Mouse (Mus musculus) spleen, adult 12 weeks (tissue): ENCODE data around the gene Atrnl1.

ENCODE experiments used
- DNase-seq: peaks from one replicate; pipeline ENCODE4 v3.0.0; 2022; ENCODE audit warnings: low spot score

Gene Atrnl1

DNA sequence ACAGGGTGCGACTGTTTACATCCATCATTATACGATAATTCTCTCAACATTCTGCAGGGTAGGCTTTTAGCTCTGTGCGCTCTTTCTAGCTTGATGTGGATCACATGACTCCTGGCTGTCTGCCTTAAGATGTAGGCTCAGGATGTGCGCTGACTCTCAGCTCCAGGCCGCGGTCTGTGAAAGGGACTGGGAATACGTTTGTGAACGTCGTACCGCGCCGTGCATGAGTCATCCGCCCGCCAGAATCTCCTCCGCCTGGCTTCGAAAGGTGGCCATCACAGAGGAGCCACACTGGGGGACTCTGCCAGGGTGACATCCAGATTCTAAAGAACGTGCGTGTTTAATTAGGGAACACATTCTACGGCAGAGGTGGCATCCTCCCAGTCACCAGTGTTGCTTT, 471.9 kb downstream of the Atrnl1 start:
- DNase-seq, result no peak

DNA sequence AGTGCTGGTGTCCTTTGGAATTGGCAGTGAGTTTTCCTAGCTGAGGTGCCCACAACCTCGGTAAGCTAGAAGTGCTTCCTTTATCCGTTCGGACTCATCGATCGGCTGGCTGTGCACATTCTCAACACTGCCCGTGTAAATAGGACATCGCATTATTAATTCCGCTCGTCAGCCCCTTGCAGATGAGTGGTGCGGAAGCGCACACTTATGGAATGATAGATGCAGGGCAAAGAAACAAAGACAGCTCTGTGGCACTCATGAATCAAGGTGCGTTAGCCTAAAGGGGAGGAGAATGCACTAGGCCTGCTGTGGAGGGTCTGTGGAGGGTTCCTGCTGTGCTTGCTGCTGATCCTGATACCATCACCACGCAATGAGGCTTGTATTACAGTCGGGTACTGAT, 474.0 kb downstream of the Atrnl1 start:
- no peak for DNase-seq

GRCm38 (mm10) chr19:58086734-58087133, 475.9 kb downstream of the Atrnl1 start:
- DNase-seq, result no peak

GRCm38 (mm10) chr19:58087901-58088300, 477.1 kb downstream of the Atrnl1 start:
- no peak for DNase-seq

GRCm38 (mm10) chr19:58088433-58088832, 477.6 kb downstream of the Atrnl1 start:
- DNase-seq, result no peak

- no peak for DNase-seq
Measured at GRCm38 (mm10) chr19:58091911-58092310, 481.1 kb downstream of the Atrnl1 start.

DNA sequence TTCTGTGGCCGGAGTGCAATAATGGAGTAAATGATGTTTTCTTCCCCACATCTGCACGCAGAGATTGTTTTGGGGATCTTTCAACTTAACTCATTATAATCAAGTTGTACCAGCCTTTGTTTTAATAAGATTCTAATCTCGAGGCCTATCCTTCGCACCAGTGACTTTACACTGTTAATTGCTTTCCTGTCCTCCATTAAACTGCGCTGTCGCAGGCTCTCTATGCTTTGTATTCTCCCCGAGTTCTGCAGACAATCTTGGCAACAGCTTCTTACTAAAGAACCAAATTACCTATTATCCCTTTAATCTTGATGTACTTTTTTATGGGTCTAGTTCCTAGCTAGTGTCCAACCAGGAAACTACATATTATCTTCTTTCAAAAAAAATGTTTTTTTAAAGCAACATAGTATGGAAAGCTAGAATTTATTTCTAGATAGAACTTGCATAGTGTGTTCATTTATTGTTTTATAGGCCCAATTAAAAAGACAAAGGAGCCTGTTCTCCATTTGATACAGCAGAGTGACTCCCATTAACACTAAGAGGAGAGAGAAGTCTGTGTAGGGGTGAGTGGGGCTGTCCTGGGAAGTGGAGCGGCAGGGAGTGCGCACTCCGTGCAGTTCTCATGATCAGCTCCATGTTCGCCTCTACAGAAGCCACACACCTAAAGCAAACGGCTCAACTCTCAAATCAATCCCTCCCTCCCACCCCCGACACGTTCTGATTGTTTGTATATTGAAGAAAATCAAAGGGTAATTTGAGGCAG, 484.1 kb downstream of the Atrnl1 start:
- DNase-seq, result no peak

DNA sequence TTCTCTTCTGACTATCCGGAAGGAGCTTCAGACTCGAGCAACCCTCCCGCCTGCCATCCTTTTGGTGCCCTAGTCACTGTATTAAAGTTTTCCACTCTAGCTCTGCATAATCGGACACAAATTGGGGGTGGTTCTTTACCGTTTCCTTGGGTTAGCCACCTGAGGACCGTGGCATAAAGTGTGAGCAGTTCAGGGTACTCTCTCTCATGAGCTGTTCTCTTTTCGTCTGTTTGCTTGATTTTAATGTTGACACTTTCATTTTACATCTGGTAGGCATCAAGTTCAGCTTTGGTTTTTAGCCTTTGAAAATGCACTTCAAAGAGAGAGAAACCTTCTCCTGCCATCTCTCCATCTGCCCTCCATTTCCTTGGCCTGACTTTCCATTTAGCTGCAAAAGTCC, 484.9 kb downstream of the Atrnl1 start:
- no peak for DNase-seq

DNA sequence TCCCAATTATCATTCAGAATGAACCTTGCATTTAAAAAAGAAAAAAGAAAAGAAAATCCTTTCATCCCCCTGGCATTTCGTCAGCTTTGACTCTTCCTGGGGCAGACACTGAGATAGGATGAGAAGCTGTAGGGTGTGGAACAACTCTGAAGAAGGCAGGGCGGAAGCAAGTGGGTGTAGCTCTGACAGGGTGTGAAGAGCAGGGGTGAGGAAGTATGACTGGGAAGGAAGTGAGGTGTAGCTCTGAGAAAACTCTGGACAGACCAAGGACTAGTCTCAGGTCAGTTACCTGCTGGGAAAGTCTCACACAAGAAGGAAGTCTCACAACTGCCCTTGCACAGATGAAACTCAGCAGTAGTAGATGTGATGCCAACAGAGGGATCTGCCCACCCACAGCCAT, 486.4 kb downstream of the Atrnl1 start:
- DNase-seq, result no peak

DNA sequence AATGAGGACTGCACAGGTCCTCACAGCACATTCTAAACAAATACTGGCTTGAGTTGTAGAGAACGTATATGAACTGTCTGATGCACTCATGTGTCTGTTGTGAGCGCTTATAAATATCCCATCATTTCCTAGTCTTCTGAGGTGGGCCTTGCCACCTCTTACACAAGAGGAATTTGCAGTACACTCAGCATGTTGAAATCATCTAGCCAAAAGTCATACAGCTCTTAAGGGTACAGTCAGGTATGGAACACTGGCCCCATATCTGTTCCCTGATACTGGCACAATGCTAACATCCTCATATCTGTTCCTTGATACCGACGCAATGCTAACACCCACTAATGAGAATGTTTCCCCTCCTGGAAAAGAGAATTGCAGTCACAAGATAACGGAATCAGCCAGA, 488.7 kb downstream of the Atrnl1 start:
- no peak for DNase-seq

- DNase-seq, result no peak
Measured at GRCm38 (mm10) chr19:58100381-58100780, 489.5 kb downstream of the Atrnl1 start.

- no peak for DNase-seq
Measured at GRCm38 (mm10) chr19:58104544-58104943, 493.7 kb downstream of the Atrnl1 start.

DNA sequence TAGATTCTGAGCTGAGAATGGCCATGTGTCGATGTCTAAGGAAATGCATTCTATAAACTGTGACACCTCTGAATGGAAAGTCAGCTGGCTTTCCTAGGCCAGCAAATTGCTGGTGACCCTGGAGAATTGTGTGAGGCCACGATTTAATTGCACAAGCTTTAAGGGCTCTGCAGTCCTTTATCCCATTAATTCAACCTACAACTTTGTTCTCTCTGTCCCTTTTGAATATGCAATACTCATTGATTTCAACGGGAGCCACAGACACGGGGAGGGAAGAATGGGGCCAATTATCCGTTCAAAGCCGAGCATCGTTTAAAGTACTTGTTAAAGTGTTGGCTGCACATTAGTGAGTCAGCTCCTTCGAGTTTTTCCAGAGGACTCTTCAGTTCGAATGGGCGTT, 496.8 kb downstream of the Atrnl1 start:
- no peak for DNase-seq

DNA sequence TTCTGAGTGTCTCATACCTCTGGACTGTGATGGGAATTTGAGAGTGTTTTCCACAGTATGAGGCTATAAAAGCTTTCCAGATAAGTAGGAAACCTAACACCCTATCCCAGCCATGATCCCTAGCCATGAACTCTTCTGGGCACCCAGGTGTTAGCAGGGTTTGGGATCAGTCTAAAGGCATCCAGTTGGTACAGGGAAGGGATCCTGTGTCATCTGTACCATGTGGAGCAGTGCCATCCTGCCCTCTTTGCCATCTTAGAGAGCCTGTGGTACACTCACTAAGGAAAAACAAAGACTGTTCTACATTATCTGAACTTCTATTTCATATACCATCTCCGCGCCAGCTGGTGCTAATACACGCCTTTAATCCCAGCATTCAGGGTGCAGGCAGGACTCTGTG, 499.7 kb downstream of the Atrnl1 start:
- no peak for DNase-seq

GRCm38 (mm10) chr19:58111291-58111690, 500.5 kb downstream of the Atrnl1 start:
- no peak for DNase-seq

DNA sequence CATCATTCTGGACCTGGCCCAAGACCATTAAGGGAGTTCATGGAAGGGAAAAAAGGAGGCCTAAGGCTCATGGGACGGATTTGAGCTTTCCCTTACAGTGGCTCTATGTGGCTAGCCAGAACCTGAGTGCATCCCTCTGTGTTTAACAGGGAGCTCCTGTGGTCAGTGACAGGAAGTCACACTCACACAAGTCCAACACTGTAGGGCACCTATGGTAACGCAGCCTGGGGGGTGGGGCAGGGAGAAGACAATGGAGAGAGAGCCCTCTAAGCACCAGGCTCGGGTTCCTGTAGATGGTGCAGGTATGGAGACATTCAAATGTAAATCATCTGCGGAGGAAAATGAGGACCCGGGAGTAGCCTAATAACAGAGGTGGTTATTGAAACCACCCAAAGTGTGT, 501.3 kb downstream of the Atrnl1 start:
- no peak for DNase-seq

- DNase-seq, result no peak
Measured at GRCm38 (mm10) chr19:58113092-58113731, 502.4 kb downstream of the Atrnl1 start.

DNA sequence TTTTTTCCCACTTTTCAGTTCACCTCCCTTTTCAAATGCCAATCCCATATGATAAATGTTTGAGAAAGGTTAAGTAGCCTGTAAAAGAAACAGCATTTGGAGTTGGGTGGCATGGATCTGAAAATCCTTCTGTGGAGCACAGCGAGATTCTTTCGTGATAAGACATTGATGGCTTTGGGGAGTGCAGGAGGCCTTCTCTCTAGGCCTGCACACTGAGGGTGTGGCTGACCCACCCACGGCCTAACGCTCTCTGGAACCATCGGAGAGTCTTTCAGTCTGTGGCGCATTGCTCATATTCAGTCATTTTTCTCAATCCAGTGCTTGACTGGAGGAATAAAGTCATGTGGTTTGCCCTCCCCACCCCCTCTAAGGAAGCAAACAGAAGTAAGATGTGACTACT, 506.8 kb downstream of the Atrnl1 start:
- DNase-seq, result no peak

GRCm38 (mm10) chr19:58118141-58118835, 507.5 kb downstream of the Atrnl1 start:
- no peak for DNase-seq

- DNase-seq, result no peak
Measured at GRCm38 (mm10) chr19:58118864-58119263, 508.0 kb downstream of the Atrnl1 start.

DNA sequence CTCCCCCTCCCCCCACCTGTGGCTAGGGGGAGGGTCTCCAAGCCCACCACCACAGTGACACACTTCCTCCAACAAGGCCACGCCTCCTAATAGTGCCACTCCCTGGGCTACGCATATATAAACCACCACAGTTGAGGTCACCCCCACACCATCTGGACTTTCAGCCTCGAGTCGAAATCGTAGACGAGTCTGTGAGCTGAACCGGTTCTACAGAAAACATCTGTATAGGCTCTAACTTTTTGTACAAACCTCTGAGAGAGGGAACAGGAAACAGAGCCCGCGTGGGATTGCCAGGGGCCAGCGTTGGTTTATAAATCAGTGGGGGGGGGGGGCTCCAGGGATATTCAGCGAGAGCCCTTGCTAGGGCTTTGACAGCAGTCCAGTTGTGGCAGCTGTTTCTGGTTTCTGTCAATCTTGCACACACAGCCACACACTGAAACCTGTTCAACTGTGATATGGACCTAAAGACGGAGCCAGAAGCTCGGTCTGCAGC, 508.9 kb downstream of the Atrnl1 start:
- DNase-seq, result no peak

- DNase-seq, result no peak
Measured at GRCm38 (mm10) chr19:58120661-58121060, 509.8 kb downstream of the Atrnl1 start.

DNA sequence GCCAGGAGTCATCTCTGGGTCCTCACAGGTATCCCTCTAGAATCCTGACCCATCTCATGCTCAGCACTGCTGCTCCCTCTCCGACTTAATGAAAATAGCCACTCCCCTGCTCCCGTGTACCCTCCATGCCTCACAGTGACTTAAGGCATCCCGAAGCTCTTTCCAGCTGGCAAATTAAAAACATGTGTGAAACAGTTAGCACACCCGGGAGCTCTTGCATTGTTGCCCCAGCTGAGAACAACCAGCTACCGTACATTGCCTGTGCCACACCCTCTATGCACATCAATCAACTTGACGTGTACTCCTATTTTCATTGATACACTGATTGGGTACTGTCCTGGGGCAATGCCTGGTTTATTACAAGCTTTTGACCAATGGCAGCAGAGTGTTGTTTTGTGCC, 510.8 kb downstream of the Atrnl1 start:
- no peak for DNase-seq
